Mouse (Mus musculus) C2C12 (cell line): ENCODE results near the gene B4galnt4. TPM values are rescaled to one million over a fixed set of nuclear protein-coding genes. Genes with fewer than 3 reads are reported as not detected.

Experiments used
- H3K27me3 ChIP-seq: one replicate; pipeline ENCODE4 v1.6.1; 2011; ENCODE audit not compliant: control insufficient read depth, insufficient read depth, insufficient read length
- H3K36me3 ChIP-seq: one replicate; pipeline ENCODE4 v1.6.1; 2011; ENCODE audit not compliant: control insufficient read depth, insufficient read depth
- H3K4me3 ChIP-seq: one replicate; pipeline ENCODE4 v1.5.1; 2011; ENCODE audit warnings: mild to moderate bottlenecking, control low read depth; ENCODE audit not compliant: poor library complexity, insufficient read depth, severe bottlenecking
- H3K79me2 ChIP-seq: one replicate; pipeline ENCODE4 v1.6.1; 2011; ENCODE audit not compliant: control insufficient read depth, insufficient read depth
- H3K79me3 ChIP-seq: one replicate; pipeline ENCODE4 v1.6.1; 2011; ENCODE audit warnings: low read depth, control low read depth
- H3ac ChIP-seq: one replicate; pipeline ENCODE3; 2011; ENCODE audit warnings: low read depth; ENCODE audit not compliant: control insufficient read depth, insufficient read length
- CEBPB ChIP-seq: IDR thresholded peaks from one replicate; pipeline ENCODE4 v1.6.1; 2011; ENCODE audit warnings: low read depth, mild to moderate bottlenecking, control low read depth, moderate library complexity
- CTCF ChIP-seq: IDR thresholded peaks from one replicate; pipeline ENCODE4 v1.5.1; 2011; ENCODE audit not compliant: control insufficient read depth, insufficient read depth, insufficient read length
- FOSL1 ChIP-seq: IDR thresholded peaks from one replicate; pipeline ENCODE4 v1.8.0; 2011; ENCODE audit warnings: mild to moderate bottlenecking, low read length; ENCODE audit not compliant: poor library complexity, insufficient read depth, severe bottlenecking
- MAX ChIP-seq: IDR thresholded peaks from one replicate; pipeline ENCODE4 v1.6.1; 2011; ENCODE audit warnings: mild to moderate bottlenecking, control low read depth
- MYOD1 ChIP-seq: IDR thresholded peaks from one replicate; pipeline ENCODE4 v1.6.1; 2011; ENCODE audit warnings: low read depth; ENCODE audit not compliant: control insufficient read depth, insufficient read length
- MYOG ChIP-seq: IDR thresholded peaks from one replicate; pipeline ENCODE4 v1.6.1; 2011; ENCODE audit not compliant: control insufficient read depth, insufficient read length; ENCODE audit errors: extremely low read depth
- USF1 ChIP-seq: IDR thresholded peaks from one replicate; pipeline ENCODE4 v1.6.1; 2011; ENCODE audit warnings: low read depth, mild to moderate bottlenecking, control low read depth, moderate library complexity
- polyA plus RNA-seq: library from polyadenylated mRNA; unstranded; fragments of >200 nt; fragmentation: generic; extraction: Trizol; gene quantifications from one replicate; pipeline ENCODE4 v1.2.1, GENCODE M21; 2012; ENCODE audit warnings: missing spikeins

Gene B4galnt4
- polyA plus RNA-seq, 1 experiment: 4.0 TPM

GRCm38 (mm10) chr7:141021489-141022449 is 39.1 kb upstream of the B4galnt4 start:
- TF ChIP-seq MYOD1 (no peak), USF1 (no peak), CTCF (no peak), MYOG (no peak), FOSL1 (no peak)
- no peaks in the 10 kb centered on the region for H3K36me3 ChIP-seq
- H3K79me2 ChIP-seq: no peaks in the 10 kb centered on the region
- H3K4me3 ChIP-seq: no peak overlapping the region
- H3K27me3 ChIP-seq: no peaks in the 10 kb centered on the region
- no peaks in the 10 kb centered on the region for H3K79me3 ChIP-seq
- no peak overlapping the region for H3ac ChIP-seq

GRCm38 (mm10) chr7:141024865-141025838 is 35.8 kb upstream of the B4galnt4 start:
- H3K27me3 ChIP-seq: no peaks in the 10 kb centered on the region
- no peaks in the 10 kb centered on the region for H3K79me2 ChIP-seq
- no peak overlapping the region for H3ac ChIP-seq
- no peak overlapping the region for H3K4me3 ChIP-seq
- H3K79me3 ChIP-seq: no peaks in the 10 kb centered on the region
- TF ChIP-seq MYOG (no peak), USF1 (no peak)
- no peaks in the 10 kb centered on the region for H3K36me3 ChIP-seq

- Histone ChIP-seq H3K36me3 (no peaks in the 10 kb centered on the region), H3K79me2 (no peaks in the 10 kb centered on the region), H3K4me3 (no peak overlapping the region), H3K79me3 (no peaks in the 10 kb centered on the region), H3K27me3 (no peaks in the 10 kb centered on the region), H3ac (no peak overlapping the region)
- TF ChIP-seq USF1 (no peak), CEBPB (no peak), MYOG (no peak), CTCF (no peak), FOSL1 (no peak), MAX (no peak), MYOD1 (no peak)
These were observed 34.7 kb upstream of the B4galnt4 start for GRCm38 (mm10) chr7:141026097-141026739.

- TF ChIP-seq USF1 (no peak), MYOD1 (no peak), MAX (no peak), FOSL1 (no peak), CEBPB (no peak), CTCF (no peak), MYOG (no peak)
- no peaks in the 10 kb centered on the region for H3K36me3 ChIP-seq
These were observed 34.2 kb upstream of the B4galnt4 start for GRCm38 (mm10) chr7:141026740-141027098.

GRCm38 (mm10) chr7:141028831-141029230 is 32.1 kb upstream of the B4galnt4 start, which contains the start of gene Gm17387:
Gm17387 (plus strand) TSS chr7:141029131.
- Histone ChIP-seq H3K36me3 (no peaks in the 10 kb centered on the region), H3K27me3 (no peaks in the 10 kb centered on the region), H3K79me3 (no peaks in the 10 kb centered on the region), H3ac (no peak within 1 kb of the TSS), H3K4me3 (no peak within 1 kb of the TSS), H3K79me2 (no peaks in the 10 kb centered on the region)
- TF ChIP-seq MYOD1: no peak
- TF ChIP-seq MYOG: no peak
- TF ChIP-seq CEBPB: no peak
- no peak for TF ChIP-seq FOSL1
- no peak for TF ChIP-seq USF1
- TF ChIP-seq MAX: no peak
- no peak for TF ChIP-seq CTCF

More at GRCm38 (mm10) chr7:141026740-141027098, 34.2 kb upstream of the B4galnt4 start:
- H3K27me3 ChIP-seq: no peaks in the 10 kb centered on the region
- no peaks in the 10 kb centered on the region for H3K79me2 ChIP-seq
- no peaks in the 10 kb centered on the region for H3K79me3 ChIP-seq
- no peak overlapping the region for H3ac ChIP-seq
- H3K4me3 ChIP-seq: no peak overlapping the region
